Mouse (Mus musculus) cerebellum, adult 9-10 months (tissue): ENCODE data around the gene Auts2.

Source experiments
- DNase-seq: peaks from one replicate; pipeline ENCODE4 v3.0.0; 2022

The Auts2 gene

DNA sequence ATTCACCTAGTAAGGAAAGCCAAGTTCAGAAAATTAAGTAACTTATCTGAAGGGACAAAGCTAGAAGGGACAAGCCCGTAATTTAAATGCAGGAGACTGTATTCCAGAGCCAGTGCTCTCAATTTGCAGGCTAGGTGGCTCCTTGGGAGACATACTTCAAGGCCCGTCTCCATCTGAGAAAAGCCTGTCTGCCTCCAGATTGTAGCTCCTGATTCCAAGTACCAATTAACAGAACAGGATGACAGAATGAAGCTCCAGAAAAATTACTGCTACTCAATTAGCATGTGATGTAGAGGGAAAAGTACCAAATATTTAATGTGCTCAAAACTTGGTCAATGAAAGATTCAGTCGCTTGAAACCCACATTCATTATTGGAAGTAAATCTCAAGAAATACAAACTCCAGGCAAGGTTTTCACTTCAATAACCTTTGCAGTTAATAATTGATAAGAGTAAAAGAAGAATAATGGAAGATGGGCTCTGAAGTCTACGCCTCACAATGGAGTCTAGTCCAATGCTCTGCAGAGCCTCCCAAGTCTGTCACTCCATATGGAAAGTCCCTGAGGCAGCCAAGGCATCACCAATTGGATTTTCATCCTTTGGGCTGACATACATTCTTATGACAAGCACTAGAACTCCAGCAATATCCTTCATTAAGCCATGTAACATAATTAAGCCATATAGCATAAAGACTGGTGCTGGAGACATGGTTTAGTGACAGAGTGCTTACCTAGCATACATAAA, 97.8 kb downstream of the Auts2 start:
- DNase-seq = no peak

DNA sequence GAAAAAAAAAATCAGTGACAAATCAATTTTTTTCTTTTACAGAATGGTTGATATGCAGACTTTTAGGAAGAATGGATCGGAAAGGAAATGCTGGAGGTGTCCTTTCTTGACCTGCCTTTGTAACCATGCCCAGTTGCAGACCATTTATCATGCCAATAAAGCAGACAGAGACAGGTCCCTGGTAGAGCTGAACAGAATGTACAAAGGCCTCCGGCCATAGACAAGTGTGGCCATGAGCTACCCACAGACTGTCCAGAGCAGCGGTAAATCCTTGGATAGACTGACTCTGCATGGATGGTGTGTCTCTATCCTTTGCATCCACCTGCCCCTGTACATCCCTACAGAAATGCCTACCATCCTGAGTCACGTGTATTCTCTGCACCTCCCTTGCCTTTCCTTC, 100.2 kb downstream of the Auts2 start:
- no peak for DNase-seq

DNA sequence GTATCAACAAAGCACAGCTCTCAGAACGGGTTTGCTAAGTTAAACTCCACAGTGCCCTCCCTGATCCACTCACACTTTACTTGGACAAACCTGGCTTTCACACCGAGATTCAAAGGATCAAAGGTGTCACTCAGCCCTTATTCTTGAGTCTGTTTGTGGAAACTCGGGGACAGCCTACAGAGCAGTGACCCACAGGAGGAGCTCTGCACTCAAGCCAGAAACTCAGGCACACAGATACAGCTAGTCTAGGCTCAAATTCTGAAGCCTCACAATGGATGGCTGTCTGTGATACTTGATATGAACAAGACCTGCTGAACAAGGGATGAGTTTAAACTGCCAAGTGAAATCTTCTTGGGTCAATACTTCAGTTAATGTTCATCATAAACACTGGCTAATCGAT, 104.7 kb downstream of the Auts2 start:
- DNase-seq = no peak

DNA sequence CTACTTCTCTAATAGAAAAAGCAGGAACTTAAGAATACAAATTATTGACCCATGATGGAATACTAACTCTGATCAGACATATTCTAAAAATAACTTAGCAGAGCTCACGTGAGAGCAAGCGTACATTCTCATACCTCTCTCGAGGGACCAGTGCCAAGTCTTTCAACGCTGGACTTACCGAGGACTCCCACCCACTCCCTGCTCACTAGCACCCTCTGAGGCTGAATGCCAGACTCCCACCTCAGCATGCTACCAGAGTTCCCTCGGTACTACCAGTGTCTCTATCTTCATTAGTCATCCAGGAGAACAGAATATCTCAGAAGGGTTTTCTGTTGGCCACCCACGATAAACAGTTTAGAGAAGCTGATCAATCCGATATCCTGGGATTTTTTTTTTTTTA, 105.2 kb downstream of the Auts2 start:
- DNase-seq = no peak

DNA sequence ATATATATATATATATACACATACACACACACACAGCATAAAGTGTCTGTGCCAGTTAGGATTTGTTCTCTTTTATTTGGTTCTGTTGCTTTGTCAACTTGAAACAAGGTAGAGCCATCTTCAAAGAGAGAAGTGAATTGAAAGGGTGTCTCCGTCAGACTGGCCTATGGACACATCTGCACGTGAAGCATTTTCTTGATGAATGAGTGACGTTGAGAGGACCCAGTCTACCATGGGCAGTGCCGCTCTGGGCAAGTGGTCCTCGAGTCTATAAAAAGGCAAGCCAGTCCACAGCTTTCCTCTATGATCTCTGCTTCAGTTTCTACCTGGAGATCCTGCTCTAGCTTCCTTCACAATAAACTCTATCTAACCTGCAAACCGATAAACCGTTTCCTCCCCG, 105.7 kb downstream of the Auts2 start:
- no peak for DNase-seq

DNA sequence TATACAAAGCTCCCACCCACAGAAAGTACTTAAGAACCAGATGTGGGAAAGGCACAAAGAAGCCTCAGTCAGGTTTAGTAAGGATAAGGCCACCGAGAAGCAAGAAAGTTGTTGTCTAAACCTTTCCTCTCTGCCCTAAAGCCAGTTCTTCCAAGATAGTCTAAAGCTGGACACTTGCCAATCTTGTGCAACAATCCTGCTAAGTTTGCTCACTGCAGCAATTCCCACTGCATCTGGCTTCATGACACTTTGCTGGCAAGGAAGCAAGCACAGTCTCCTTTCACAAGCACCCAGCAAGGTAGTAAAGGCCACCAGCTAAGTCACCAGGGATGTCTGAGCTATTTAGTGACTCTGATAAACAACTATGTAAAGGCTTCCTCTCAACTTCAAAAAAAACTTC, 106.2 kb downstream of the Auts2 start:
- no peak for DNase-seq

DNA sequence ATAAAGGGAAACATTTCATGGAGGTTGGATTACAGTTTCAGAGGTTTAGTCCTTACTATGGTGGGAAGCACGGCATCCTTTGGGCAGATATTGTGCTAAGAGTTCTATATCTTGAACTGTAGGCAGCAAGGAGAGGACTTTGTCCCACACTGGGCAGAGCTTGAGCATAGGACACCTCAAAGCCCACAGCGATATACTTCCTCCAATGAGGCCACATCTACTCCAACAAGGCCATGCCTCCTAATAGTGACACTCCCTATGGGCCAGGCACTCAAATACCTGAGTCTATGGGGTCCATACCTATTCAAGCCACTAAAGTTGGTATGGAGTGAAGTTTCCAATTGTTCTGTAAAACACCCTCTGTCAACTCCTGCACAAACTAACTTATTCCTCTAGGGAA, 106.7 kb downstream of the Auts2 start:
- DNase-seq = no peak

DNA sequence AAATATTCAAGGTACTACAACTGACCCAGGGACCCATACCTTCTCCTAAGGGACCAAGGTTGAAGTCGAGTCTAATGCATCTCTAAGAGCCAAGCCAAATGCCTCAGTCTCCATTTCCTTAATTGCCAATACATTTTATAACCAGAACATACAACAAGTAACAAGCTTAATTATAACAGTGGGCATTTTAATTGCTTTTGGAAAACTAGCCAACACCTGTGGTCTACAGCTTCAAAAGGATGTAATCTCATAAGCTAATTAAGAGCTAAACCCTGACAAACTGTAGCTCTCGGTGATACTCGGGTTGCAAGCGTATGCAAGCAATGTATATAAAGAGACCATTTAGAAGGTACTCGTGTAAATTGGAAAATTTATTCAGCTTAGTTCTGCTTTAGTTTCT, 107.7 kb downstream of the Auts2 start:
- no peak for DNase-seq

DNA sequence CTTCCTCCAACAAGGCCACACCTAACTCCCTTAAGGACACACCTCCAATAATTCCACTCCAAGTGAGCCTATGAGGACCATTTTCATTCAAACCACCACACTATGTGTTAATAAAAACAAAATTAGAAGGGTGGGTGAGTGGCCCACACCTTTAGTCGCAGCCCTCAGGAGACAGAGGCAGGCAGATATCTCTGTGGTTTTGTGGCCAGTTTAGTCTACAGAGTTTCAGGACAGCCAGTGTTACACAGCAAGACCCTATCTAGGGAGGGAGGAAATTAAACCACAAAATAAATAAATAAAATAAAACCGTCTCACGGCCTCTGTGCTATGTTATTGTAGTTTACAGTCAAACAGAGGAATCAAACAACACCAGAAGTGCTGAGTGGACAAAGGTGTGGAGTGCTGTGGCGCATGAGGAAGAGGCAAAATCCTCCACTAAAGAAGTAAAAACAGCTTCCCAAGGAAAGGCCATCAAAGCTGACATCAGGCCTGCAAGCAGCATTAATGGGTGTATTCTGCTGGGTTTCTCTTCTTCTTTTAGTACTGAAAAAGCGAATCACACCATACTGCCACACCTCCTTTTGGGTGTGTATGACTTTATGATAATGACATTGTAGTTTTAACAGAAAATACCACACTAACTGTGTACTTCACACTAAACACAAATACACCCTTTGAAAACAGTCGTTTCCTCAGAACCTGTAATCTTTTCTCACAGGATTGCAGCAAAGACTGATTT, 109.6 kb downstream of the Auts2 start:
- DNase-seq = no peak

DNA sequence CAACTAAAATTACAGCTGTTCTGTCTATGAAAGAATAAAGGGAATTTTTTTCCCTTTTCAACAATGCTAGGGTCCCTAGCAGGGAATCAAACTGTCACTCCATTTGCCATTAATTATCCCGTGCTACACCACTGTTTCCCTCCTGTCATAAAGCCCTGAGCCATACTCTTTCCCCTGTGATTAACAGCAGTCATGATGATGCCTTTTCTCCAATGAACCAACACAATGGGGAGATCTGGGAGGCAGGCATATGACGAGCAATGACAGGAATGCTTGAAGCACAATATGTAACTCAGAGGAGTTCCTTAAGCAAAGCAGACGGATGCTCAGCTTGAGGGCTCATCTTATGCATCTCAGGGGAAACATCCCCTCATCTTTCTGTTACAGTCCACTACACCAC, 113.8 kb downstream of the Auts2 start:
- no peak for DNase-seq

DNA sequence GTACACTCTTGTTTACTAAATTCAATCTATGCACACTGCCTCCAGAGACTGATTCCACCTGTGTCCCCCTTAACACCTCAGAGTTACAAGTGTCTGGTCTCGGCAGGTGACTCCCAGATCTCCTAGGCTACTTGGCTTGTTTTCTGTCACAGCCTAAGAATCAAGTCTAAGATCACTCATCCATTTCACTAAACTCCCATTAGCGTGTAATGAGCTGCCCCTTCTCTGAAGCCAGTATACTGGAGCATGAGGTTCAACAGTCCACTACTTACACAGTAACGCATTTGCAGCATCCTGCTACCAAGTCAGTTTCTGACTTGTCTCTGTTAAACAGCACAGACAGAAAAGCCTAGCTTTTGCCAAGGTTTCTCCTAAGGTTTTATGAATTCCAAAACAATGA, 116.8 kb downstream of the Auts2 start:
- DNase-seq = no peak

DNA sequence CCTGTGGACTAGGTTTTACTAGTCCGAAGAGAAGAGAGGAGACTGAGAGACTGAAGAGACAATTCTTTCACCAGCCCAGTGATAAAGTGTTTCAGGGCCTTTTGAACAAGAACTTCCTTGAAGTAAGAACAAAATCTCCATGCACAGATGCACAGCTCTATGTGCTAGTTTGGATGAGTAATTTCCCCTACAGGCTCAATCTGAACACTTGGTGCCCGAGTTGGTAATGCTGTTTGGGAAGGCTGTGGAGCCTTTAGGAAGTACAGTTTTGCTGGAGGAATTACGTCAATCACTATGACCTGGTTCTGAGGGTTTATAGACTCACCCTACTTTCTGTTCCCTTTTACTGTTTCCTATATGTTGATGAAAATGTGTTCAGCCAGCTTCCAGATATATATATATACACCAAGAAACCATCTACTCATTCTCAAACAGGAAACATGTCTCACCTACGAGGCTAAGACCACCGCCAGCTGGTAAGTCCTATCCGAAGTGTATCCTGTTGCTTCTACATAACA, 117.3 kb downstream of the Auts2 start:
- no peak for DNase-seq

DNA sequence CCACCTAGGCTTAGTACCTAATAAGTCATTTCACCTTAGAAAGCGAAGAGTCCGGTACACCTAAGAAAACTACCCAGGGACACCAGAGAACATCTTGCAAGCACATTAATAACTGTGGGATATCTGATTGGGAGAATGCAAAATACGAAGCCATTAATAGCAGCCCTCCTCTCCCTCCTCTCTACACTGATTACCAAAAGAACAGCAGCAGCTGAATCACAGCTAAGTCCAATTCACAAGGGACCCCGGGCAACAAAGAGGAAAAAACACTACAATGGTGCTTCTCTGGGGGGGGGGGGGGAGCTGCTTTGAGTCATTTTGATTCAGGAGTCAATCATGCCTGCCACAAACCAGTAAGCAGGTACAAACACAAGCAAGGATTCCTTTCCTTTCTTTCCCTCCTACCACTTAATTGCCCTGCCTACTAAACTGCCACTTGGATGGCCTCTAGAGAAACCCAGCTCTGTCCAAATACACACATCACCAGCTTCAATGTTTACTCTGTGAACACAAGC, 132.7 kb downstream of the Auts2 start:
- no peak for DNase-seq

DNA sequence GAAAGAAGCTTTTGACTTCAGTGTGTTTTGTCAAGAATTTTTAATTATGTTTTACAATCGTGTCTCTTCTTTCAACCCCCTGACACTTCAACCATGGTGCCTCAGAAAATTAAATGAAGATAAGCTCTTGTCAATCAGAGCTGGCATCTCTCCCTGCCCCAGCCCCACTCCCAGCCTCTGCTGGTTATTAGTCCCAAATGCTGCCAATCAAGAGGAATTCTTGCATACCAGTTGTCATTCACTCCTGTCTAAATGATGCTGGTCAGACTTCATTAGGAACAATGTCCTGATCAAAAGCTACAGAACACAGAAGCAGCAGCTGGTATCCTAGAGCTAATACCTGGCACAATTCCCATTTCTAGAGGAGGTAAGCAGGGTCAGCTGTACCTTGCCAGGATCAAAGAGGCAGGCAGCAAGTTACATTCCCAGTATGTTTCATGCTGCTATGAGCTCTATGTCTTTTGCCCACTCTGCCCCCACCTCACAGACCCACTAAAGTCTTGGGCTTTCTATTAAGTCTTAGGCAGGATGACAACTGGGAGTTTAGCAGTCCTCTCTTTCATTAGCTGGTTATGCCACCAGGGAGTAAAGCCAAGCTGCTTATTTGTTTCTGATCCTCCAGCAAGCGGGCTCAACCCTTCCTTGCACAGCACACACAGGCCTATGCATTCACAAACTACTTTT, 134.1 kb downstream of the Auts2 start:
- peak; percentile 68 for DNase-seq

DNA sequence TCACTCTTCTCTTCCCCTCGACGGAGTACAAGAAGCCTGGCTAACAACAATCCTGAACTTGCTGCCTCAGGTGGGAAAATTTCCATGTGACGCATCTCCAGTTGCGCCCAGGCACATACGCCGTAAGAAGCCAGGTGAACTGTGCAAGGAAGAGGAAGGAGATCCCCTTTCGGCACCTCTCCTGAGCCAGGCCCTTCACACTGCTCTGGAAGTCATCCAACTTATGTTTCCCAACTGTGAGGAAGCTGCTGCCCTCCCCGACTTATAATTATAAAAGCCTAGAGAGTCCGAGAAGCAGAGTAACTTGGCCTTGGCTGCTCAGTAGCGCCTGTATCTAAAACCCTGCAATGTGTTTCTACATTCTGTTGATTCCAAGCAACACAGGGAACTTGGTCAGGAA, 142.6 kb downstream of the Auts2 start:
- peak; percentile 46 for DNase-seq

DNA sequence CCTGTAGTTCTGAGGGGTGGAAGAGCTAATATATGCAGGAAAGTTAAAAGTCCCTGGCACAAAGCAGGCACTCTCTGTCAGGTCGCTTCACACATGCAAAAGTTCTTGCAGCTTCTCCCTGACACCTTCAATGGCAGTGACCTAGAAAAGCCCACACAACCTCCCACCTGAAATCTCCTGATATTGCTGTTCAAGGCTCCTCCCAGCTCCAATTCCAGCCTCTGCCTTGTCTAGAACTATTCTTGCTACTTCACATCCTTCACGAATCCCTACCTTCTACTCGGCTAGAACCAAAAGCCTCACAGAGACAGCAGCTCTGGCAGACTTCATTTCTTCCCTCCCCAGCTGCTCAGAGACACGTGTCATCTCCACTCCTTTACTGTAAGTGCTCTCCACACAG, 143.7 kb downstream of the Auts2 start:
- DNase-seq = no peak

DNA sequence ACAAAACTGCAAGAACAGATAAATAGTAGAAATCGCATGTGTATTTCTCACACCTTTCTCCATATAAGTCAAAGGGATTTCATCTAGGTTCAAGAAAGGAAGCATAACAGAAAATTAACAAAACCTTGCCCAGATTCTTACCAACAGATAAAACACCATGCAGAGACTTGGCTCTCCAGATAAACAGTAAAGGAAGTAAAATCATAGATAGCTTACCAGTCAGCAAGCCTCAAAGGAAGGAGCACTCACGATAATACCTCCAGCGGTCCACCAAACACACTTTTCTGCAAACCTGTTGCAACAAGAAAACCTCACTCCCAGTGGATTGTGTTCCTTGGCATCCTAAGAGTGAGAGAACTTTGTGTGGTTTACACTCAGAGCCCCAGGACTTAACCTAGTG, 147.2 kb downstream of the Auts2 start:
- DNase-seq = no peak

DNA sequence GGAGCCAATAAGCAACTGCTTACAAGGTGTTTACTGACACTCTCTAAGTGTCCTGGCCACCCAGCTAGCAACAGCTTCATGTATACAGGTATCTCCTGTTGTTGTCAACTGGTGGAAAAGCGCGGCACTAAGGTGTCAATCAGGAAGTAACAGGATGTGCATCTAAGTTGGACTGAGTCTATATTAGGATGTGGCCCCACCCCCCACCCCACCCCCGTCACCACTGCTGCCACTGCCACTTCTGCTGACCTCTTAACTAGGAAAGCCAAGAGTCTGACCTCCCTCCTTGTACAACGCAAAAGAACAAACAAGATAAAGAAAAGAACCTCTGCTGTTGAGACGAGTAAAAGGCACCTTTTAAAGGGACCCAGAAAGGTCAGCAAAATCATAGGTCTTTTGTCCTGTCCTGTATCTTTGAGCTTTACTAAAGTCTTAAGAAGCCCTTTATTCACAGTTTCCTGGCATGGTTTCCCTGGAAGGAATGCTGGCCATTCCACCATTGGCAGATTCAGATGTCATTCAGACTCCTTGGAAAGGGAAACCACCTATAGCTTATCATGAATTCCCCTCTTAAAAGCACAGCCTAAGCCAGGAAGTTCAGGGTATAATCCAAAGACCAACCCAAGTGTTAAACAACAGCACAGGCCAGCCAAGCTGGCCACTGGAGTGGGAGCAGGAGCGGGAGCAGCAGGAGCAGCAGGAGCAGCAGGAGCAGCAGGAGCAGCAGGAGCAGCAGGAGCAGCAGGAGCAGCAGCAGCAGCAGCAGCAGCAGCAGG, 148.2 kb downstream of the Auts2 start:
- no peak for DNase-seq

DNA sequence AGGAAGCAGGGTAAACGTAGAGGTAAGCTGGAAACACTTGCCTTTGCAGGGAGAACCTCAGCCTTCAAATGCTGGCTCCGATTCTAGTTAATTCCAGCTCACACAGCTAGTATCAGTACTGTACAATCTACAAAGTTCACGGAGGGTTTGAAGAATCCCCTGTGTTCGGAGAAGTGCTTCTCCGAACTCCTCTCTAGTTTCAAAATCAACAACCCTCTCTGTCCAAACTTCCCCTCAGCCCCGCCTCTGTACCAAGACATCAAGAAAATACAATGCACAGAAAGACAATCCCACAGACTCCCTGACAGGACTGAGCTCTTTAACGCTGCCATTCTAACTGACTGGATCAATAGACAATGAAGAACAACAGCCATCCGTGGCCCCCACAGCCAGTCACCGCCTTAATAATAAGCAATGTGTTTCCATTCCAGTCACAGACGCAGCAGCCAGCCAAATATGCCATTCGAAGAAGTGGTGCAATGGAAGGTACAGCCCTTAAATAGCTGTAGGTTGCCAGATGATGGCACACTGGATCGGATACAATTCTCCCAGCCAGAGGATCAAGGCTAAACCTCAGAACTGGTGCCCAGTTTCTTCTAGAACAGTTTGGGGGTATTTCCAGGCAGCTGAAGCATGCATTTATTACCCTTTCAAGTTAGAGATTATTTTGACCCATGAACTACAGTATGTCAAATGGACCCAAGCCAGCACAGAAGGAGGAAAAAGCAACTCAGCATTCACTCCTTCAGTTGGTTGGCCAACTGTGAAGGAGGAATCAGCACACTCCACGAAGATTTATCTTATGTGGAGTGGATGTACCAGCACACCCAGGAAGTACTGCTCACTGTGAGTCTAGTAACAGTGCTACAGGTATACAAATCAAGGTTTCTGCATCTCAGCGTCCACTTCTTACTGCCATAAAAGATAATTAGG, 151.0 kb downstream of the Auts2 start:
- DNase-seq = no peak

DNA sequence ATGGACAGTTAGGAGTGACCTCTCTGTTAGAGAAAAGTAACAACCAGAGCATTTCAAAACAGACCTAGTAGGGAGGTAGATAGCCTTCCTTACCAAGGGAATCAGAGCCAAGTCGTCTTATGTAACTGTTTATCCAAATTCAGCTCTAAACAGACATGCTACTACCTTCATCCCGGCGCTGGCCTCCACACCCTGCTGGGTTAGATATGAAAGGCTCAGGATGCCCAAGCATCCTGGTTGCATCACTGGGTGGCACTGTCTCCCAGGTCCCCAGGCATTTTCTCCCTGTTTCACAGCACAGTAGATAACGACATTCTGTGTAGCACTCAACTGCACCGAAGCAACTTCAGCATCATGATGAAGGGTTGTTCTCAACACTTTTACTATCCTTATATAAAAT, 154.4 kb downstream of the Auts2 start:
- peak; percentile 63 for DNase-seq

DNA sequence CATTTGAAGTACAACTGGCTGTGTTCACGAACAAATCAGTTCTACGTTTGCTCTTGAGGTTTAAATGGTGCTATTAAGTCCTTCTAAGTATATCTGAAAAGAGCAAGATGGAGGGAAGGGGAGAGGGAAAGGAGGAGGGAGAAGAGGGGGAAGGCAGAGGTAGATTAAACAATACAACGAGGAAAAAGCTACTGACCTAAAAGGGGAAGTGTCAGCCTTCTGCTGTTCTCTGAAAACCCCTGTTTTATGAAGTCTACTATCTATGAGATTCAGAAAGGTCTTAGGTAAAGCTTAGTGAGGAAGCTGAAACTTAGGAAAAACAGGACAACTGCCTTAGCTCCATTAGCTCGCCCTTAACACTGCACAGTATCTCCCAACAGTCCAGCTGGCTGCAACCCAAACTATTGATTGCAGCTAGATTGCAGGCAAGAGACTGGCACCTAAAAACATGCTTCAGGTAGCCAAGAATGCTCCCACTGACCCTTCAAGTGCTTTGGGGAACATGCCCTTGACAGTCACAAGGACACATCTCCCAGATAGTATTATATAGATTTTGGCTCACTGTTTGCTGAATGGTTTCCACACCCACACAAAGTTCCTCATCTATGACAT, 157.8 kb downstream of the Auts2 start:
- no peak for DNase-seq
